Mouse (Mus musculus): ENCODE measurements around the gene Rabepk. TPM values are rescaled to one million over a fixed set of nuclear protein-coding genes. Genes with fewer than 3 reads are reported as not detected.

The Rabepk gene
- total RNA-seq (2012; rRNA removed): 47.1 and 51.2 TPM in 2 replicates
- polyA plus RNA-seq (2012; ENCODE audit: insufficient read depth in 1 of 2, insufficient read length in 2 of 2, low read depth in 1 of 2, low replicate concordance in 2 of 2, missing spikeins in 1 of 2): 10 to 100 TPM in 1 of 2 experiments, not detected in 1; 85.3 TPM

DNA sequence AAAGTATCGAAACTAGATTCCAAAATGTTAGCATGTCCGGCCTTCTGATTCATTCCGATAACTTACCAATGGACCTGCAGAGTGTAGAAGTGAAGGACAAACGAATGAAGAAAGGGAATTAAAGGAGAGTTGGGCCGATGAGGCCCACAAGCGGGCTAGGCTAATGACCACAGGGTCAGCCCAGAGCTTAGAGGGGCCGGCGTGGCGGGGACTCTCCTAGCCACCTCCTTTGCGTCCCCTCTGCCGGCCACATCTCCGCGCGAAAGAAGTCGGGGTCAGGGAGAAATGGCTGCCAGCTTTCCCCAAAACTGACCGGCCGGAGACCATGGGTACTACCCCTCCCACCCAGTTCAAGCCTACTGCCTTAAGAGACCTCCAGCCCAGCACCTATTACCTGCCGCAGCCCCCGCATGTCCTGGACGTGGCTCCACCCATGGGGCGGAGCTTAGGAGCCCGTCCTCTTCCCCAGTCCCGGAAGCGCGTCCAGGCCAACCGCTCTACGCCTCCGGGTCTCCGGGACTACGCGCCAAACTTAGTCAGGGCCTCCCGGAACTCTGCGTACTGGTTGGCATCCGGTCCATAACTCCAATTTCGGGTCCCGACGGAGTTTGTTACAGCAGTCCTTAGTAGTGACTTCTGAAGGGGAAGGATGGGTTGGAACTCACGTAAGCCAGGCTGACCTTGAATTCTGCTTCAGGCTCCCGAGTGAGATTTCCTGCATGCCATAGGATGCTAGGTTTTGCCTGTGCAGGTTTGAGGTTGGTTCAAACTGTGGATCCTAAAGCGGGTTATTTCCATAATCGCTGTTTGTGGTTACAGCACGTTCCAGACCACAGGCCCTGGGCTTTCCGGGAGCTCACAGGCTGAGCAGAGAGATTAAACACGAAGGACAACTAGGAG is at the start of gene Rabepk:
Gene Rabepk (minus strand): TSS at position 556 of the 900 bp plus-strand sequence.
- Histone ChIP-seq H3K27ac (ENCODE audit: control insufficient read depth, low read depth, low read length) (peak within 1 kb of the TSS; percentile 90), H3K9ac (ENCODE audit: control insufficient read depth, low read depth, low read length, poor library complexity, severe bottlenecking) (peak within 1 kb of the TSS; percentile 87), H3K36me3 (ENCODE audit: control insufficient read depth in 1 of 2, insufficient read depth in 2 of 2, low read length in 2 of 2) (peaks cover 0 to 40% of the 10 kb centered on the region in 2 experiments; a peak in 2 of 4 replicates), H3K27me3 (ENCODE audit: control insufficient read depth in 1 of 2, insufficient read depth in 2 of 2, low read length in 2 of 2) (no peaks in the 10 kb centered on the region), H3K9me3 (replicated peaks; ENCODE audit: insufficient read depth, low read length) (no peaks in the 10 kb centered on the region), H3K4me3 (ENCODE audit: control insufficient read depth in 1 of 2, insufficient read depth in 1 of 2, low read depth in 2 of 2, low read length in 2 of 2) (peak within 1 kb of the TSS; percentile 91 to 95), H3K79me2 (ENCODE audit: control insufficient read depth, insufficient read depth, low read length, poor library complexity) (peaks cover 26% of the 10 kb centered on the region), H3K4me1 (ENCODE audit: control insufficient read depth in 1 of 2, insufficient read depth in 2 of 2, low read length in 2 of 2) (peaks cover 9 to 39% of the 10 kb centered on the region in 2 experiments)
- DNase-seq (ENCODE audit: low read depth, low spot score): peak; percentile 95
- TF ChIP-seq POLR2AphosphoS5 (IDR thresholded peaks at IDR 0.05; ENCODE audit: borderline replicate concordance, low read depth, low read length): no peak
- no peak for TF ChIP-seq ZC3H11A (IDR thresholded peaks at IDR 0.05; ENCODE audit: low read depth, low read length)
- peak; percentile 84 for TF ChIP-seq SIN3A (IDR thresholded peaks at IDR 0.05; ENCODE audit: low read length)
- TF ChIP-seq MAX (IDR thresholded peaks at IDR 0.05; ENCODE audit: low read length): no peak; the same call in 1 of the 2 replicates
- no peak for TF ChIP-seq ZNF384 (IDR thresholded peaks at IDR 0.05; ENCODE audit: low read depth, low read length)
- no peak for TF ChIP-seq CHD1 (IDR thresholded peaks at IDR 0.05; ENCODE audit: low read depth, low read length)
- TF ChIP-seq ELF1 (IDR thresholded peaks at IDR 0.05; ENCODE audit: low read depth, low read length): peak; percentile 95
- TF ChIP-seq KAT2A (conservative IDR thresholded peaks at IDR 0.05; ENCODE audit: low read depth, low read length): no peak; the same call in 1 of the 2 replicates
- peak; percentile 30 to 85; a peak in 3 of 4 replicates for TF ChIP-seq POLR2A (IDR thresholded peaks at IDR 0.05; ENCODE audit: control insufficient read depth in 1 of 2, insufficient read depth in 1 of 2, low read depth in 1 of 2, low read length in 2 of 2, poor library complexity in 1 of 2)
- no peak for TF ChIP-seq UBTF (IDR thresholded peaks at IDR 0.05; ENCODE audit: borderline replicate concordance, insufficient read depth, low read depth, low read length)
- no peak for TF ChIP-seq USF2 (IDR thresholded peaks at IDR 0.05; ENCODE audit: borderline replicate concordance in 1 of 2, insufficient read depth in 1 of 2, low read depth in 1 of 2, low read length in 2 of 2)
- 0 out of 2 replicates have a peak, but pooled peaks have one; percentile 27 for TF ChIP-seq E2F4 (IDR thresholded peaks at IDR 0.05; ENCODE audit: borderline replicate concordance, low read depth, low read length)
- TF ChIP-seq GATA1 (IDR thresholded peaks at IDR 0.05; ENCODE audit: low read depth, low read length): no peak
- TF ChIP-seq POLR2AphosphoS2 (IDR thresholded peaks at IDR 0.05; ENCODE audit: low read length): peak; percentile 53; the same call in 1 of the 2 replicates
- TF ChIP-seq TCF12 (IDR thresholded peaks at IDR 0.05; ENCODE audit: low read depth, low read length): no peak; the same call in none of the 2 replicates
- TF ChIP-seq MYB (IDR thresholded peaks at IDR 0.05; ENCODE audit: low read depth, low read length): no peak
- peak; percentile 70 for TF ChIP-seq NELFE (IDR thresholded peaks at IDR 0.05; ENCODE audit: low read depth, low read length)
- TF ChIP-seq JUND (IDR thresholded peaks at IDR 0.05; ENCODE audit: low read depth, low read length): no peak
- no peak for TF ChIP-seq MAZ (IDR thresholded peaks at IDR 0.05; ENCODE audit: low read depth, low read length)
- TF ChIP-seq TAL1 (IDR thresholded peaks at IDR 0.05; ENCODE audit: low read length): peak; percentile 66
- TF ChIP-seq USF1 (IDR thresholded peaks at IDR 0.05; ENCODE audit: low read depth, low read length): no peak
- peak; percentile 37 to 66; a peak in 3 of 4 replicates for TF ChIP-seq EP300 (IDR thresholded peaks at IDR 0.05; ENCODE audit: low read depth in 1 of 2, low read length in 2 of 2)
- TF ChIP-seq TBP (IDR thresholded peaks at IDR 0.05; ENCODE audit: low read depth, low read length): no peak
- TF ChIP-seq HCFC1 (IDR thresholded peaks at IDR 0.05; ENCODE audit: low read depth, low read length): peak; percentile 76
- TF ChIP-seq SMC3 (IDR thresholded peaks at IDR 0.05; ENCODE audit: low read depth, low read length): no peak
- TF ChIP-seq MYC (IDR thresholded peaks at IDR 0.05; ENCODE audit: low read depth, low read length): peak; percentile 43
- TF ChIP-seq ZKSCAN1 (IDR thresholded peaks at IDR 0.05; ENCODE audit: low read depth, low read length): no peak
- TF ChIP-seq ZMIZ1 (IDR thresholded peaks at IDR 0.05; ENCODE audit: low read depth, low read length): 0 out of 2 replicates have a peak, but pooled peaks have one; percentile 66
- TF ChIP-seq GABPA (IDR thresholded peaks at IDR 0.05; ENCODE audit: low read depth, low read length): no peak
- peak; percentile 61 for TF ChIP-seq MXI1 (IDR thresholded peaks at IDR 0.05; ENCODE audit: low read depth, low read length)
- TF ChIP-seq BHLHE40 (IDR thresholded peaks at IDR 0.05; ENCODE audit: borderline replicate concordance, low read depth, low read length): peak; percentile 95
- no peak for TF ChIP-seq RAD21 (IDR thresholded peaks at IDR 0.05; ENCODE audit: low read depth, low read length)
- peak; percentile 18; the same call in 1 of the 2 replicates for TF ChIP-seq ETS1 (IDR thresholded peaks at IDR 0.05; ENCODE audit: low read depth, low read length)
- no peak for TF ChIP-seq CTCF (IDR thresholded peaks at IDR 0.05 in 2 of 3, conservative IDR thresholded peaks at IDR 0.05 in 1 of 3; ENCODE audit: control insufficient read depth in 1 of 3, insufficient read depth in 1 of 3, low read depth in 2 of 3, low read length in 3 of 3, poor library complexity in 1 of 3, severe bottlenecking in 1 of 3)
